Mouse (Mus musculus) hindlimb bud, embryonic 11.5 days (tissue): ENCODE data around the gene Zfp871.

Source experiments
- DNase-seq: peaks from one replicate; pipeline ENCODE4 v3.0.0-alpha.2; 2012; ENCODE audit warnings: low read depth, low spot score; ENCODE audit errors: extremely low spot score

Gene Zfp871

DNA sequence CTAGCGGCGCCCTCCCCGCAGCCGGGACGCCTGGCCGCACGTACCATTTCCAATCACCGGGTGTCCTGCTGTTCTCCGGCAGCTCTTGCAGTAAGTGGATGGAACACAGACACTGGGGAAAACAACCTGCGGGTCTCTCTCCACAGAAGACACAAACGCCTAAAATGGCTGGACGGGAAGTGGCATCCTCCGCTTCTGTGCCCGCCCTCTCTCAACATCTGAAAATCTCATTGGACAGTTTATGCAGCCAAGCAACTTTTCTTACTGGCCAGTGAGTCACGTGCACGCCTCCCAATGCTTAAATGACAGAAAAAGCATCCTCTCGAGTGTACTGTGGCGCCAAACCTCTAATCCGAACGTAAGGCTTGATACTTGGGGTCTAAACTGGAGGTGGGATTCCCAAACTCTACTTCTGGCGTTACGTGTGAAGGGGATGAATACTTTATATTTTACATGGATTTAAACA, at the start of gene Zfp871:
Zfp871 (minus strand) TSS at position 194 of the 466 bp plus-strand sequence.
- DNase-seq: peak; percentile 82

DNA sequence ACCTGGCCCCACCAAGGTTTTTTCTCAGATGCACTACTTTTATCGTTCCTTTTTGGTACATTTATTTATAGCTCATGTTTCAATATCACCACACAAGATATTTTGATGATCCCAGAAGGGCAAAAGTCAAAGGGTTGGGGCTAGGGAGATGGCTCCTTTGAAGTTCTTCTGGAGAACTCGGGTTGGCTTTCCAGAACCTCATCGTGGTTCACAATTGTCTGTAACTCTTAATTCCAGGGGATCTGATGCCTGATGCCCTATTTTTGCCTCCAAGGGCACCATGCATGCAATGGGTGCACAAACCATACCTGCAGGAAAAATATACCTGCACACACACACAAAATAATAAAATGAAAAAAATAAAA, 42.3 kb upstream of the Zfp871 start:
- no peak for DNase-seq

DNA sequence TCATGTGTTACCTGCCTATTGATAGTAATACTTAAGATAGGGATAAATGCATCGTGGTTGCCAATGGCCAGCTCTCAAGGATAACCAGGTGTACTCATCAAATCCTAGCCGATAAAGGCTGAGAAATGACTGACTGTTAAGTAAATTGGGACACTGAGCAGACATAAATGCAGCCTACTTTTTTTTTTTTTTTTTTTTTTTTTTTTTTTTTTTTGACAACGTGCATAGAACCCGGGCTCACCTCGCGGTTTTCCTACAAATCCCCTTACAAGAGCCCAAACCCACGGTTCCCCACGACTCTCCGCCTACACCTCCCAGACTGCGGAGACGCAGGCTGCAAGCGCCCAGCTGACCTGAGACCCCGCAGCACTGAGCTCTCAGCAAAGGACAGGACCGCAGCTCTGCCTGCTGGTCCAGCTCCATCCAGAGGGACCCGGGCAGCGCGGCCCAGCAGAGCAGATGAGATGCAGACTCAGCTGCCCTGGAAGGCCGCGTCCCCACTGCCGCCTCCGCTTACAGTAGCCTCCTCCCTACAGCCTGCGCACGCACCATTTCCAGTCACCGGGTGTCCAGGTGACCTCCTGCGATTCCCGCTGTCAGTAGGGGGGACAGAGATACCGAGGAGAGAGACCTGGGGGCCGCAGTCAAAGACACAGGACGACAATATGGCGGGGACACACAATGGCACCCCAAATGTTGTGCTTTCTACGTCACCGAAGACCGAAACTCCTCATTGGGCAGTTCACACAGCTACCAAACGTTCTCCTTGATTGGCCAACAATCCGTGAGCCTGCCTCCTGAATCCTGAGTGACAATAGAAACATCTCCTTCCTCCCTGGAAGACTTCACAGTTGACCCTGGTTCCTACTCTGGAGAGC, 41.7 kb upstream of the Zfp871 start, which contains the start of gene Zfp799:
Zfp799 (minus strand) TSS at position 722 of the 878 bp plus-strand sequence.
- peak; percentile 70 for DNase-seq

DNA sequence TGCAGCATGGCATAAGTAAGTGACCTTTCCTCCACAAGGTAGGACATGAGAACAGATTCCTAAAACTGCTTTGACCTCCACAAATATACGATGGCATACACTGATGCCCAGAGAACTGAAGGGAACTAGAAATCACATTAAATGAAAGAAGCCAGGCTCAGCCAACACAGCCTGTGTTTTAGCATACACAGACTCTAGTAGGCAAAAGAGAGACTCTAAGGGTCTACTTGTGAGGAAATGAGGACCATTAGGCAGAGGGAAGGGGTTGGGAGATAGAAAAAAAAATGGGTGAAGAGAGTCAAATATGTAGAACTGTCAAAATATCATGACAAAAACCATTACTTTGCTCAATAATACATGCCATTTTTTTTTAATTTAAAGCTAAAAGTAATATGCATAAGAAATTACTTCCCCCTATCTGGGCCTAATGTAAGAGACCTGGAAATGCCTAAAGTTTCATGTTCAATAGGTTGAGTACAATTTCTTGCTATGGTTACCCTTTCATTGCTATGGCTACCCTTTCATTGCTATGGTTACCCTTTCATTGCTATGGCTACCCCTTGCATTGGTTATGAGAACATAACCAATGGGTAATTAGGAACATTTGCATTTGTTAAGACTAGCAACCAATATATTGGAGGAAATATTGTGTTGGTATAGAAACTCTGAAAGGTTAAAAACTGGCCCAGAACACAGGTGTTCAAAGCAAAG, 28.1 kb upstream of the Zfp871 start:
- no peak for DNase-seq

DNA sequence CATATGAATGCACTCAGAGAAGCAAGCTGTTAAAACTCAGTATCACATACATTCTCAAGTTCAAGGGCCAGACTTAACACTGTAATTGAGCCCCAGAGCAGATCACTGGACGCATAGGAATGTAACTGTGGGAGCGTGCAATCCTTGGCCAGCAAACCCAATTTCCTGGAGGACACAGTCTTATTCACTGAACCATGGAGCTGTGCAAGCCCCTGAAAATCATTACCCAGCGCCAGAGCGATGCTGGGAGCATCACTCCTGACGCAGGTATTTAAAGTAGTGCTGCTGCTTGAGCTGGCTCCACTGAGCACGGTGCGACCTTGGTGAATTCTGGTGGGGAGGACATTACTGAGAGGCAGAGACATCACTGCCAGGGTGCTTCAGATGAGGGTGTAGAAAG, 26.0 kb upstream of the Zfp871 start:
- no peak for DNase-seq

DNA sequence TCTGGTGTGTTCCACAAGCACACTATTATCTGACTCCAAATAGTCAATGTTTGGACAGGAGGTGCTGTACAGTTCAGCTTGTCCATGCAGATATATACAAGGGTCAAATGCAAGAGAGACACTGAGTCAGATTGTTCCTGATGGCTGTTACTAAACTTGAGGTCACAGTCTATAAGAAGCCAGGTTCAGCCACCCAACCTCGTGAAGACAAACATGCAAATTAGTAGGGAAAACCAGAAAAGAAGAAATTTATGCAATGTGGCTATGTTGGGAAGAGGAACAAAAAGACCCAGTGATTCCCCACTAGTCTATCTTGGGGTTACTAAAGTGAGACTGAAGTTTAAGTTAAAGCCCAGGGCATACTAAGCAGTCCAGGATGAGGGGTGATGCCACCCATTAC, 22.6 kb upstream of the Zfp871 start:
- DNase-seq: no peak

DNA sequence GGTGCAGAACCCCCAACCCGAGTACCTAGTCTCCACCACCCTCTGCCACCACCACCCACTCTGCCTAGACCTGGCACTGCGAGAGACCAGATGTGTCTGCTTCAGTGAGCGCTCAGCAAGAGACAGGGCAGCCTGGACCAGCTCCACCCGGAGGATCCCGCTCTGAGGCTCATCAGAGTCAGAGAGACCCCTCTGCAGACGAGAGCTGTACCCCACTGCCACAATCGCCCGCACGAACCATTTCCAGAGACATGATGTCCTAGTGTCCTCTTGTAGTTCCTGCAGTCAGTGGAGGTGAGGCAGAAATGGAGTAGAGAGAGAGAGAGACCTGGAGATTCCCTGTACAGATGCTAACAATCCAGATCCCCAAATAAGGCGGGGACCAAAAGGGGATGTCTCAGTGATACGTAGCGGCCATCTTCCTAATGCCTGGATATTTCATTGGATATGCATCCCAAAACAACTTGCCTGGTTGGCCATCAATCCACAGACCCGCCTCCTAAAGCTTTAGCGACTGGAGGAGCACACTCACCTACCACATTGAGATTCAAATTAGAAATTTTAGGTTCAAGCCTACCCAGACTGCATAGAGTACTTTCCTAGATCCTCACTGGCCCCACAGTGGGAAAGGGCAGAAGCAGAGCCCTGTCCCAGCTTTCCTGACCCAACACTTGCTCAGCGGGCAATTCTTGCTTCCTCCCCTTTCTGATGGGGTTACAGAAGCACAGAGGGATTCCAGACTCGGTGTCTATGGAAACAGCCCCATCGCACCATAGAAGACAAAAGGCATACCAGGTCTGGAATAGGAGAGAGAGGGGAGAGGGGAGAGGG, 21.7 kb upstream of the Zfp871 start, which contains the start of gene Zfp811:
Zfp811 (minus strand) TSS at position 388 of the 831 bp plus-strand sequence.
- peak; percentile 44 for DNase-seq

DNA sequence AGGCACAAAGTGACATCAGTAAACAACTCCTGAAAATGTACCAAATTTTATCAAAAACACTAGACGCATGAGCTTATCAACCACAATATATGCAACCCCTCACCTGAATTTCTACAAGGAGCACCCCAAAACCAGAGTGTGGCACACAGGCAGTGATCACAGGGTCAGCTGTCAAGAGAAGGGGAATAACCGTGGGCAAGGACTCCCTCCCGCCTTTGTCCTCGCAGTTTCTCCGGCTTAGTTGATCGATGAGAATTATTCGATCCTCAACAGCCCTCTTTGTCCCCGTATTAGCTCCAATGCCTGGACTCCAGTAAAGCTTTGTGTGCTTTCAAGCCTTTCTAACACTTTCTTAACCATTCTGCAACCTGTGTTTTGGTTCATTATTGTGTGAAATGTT, 20.8 kb upstream of the Zfp871 start:
- DNase-seq: no peak

DNA sequence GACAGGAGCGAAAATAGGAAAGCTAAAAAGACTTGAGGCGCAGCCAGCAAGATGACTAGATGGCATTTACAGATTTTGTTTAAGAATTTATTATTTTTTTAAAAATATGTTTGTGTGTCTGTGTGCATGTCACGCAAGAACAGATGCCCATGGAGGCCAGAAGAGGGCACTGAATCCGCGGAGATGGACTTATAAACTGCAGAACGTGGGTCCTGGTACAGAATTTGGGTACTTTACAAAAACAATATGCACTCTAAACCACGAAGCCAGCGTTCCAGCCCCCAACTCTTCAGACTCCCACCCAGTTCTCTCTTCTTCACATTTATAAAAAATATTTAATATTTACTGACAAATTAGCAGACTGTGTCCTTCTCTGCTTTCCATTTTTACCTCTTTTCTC, 1.2 kb upstream of the Zfp871 start:
- DNase-seq: no peak

DNA sequence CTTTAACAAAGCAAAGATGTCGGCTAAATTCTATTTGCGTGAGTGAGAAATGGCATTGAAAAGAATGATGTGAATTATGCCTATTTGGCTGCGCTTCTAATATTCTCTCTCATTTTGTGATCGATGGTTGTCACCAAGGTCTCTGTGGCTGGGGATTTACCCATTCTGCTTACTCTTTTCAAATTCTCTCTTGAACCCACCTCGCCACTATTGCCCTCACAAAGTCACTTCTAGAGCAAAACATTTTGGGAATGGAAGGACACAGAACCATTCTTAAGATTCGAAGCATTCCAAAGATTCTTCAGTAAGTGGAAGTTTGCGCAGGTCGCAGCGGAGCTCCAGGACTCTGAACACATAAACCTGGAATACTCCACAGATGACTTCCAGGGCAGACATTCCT, 489 bp upstream of the Zfp871 start:
- peak; percentile 28 for DNase-seq

DNA sequence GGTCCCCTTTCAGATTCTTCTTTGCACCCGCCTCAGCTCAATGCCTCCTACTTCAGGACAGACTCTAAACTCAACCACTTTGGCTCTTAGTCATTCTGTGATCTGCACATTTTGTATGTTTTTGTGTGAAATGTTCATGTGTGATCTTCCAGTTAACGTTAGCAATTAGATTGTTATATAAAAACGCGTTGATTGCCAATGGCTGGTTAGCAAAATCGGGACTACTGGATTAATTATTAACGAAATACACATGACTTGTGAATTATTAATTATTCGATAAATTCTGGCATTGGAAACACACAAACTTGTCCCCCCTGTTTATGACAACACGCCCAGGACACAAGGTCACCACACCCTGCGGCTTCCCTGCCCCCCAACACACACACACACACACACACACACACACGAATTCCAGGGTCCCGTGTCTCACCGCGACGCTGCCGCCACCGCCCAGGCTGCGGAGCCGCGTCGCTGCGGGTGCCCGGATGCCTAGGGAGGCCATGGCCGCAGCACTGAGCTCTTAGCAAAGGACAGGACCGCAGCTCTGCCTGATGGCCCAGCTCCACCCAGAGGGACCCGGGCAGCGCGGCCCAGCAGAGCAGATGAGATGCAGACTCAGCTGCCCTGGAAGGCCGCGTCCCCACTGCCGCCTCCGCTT, 522 bp downstream of the Zfp871 start:
- no peak for DNase-seq

DNA sequence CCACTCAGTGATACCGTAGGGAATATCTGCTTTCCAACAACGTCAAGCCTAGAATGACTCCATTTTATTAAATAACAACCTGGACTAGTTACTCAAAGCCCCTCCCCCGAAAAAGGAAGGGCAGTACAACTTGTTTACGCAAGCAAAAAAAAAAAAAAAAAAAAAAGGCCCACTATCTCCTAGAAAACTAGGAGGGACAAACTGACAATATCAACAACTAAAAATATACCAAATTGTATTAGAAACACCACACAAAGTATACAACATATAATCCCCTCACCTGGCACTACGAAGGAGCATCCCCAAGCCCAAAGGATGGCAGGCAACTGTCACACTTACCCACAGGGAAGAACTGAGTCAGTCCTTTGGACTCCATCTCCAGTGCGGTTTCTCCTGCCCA, 1.1 kb downstream of the Zfp871 start:
- no peak for DNase-seq

DNA sequence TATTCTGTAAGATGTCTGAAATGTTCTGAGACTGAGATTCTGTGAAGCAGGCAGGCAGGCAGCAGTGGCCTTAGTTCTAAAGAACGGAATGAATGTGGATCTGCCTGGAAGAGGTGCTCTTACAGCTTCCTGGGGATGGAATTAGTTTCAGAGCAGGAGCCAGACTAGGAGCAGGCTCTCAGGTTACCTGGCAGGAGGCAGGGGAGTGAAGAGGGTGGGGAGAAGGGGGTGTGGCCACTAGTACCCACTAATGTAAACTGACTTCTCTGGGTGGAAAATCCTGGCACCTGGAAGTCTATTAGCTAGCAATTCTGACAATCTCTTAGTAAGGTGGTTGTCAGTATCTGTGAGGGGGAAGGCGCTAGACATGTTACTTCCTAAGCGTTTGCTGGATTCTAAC, 2.4 kb downstream of the Zfp871 start:
- DNase-seq: no peak

DNA sequence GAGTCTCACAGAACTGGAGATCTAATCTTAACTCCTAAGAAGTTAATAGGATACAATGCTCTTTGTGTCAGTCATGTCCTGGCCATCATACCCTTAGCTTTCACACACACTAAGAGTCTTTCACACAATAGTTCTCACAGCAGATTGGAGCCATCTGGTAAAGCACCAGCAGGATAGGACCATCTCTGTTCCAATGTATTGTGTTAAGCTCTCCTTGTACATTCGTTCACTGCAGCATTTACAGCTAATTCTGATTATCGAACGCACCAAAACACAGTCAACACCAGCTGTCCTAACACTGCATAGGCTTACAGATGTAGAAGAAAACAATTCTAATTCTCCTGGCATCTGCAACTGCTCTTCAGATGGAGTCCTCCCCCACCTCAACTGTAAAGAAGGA, 10.5 kb downstream of the Zfp871 start:
- no peak for DNase-seq

DNA sequence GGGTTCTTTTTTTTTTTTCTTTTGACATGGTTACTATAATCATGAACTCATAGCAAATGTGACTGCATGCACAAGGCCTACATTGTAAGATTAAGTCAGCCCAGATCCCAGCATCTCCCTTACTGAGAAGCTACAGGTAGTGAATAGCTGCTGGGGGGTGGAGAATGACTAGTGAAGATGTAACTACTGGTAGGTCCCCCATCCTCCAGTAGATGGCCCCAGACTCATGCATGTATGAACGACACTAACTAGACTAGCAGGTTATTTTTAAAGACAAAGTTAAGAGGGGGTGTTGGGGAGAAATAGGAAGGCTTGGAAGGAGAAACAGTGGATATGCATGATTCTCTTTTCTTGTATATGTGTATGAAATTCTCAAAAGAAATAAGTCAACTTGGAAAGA, 16.9 kb downstream of the Zfp871 start:
- DNase-seq: no peak

DNA sequence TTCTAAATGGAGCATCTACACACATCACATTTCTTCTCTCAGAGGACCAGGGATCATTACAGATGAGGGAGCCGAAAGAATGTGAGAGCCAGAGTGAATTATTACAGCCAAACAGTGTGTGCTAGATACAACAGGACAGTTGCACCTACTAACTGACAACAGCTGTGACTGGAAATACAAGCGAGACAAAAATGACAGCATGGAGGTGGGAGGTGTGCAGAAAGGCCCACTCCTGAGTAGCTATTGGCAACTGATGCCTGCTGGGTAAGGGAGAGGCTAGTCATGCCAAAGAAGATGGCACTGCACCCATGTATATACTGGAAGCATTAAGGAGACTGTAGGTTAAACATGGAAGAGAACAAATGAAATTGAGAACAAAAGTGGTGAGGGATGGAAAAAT, 21.7 kb downstream of the Zfp871 start:
- DNase-seq: no peak

DNA sequence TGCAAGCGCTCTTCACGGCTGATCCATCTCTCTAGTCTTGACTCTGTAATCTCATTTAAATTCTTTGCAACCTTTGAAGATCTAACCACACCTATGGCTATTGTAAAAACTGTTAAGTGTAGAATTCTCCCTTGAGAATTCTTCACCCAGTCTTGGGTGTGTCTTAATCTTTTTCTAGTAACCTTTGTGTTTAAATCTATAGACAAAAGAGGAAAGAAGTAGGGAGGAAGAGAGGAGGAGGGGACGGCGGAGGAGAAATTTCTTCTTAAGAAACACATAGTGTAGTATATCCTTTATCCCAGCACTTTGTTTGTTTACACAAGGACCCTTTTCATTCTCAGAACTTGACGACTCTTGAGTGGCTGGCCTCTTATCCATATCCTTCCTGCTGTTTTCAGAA, 30.8 kb downstream of the Zfp871 start:
- DNase-seq: no peak

DNA sequence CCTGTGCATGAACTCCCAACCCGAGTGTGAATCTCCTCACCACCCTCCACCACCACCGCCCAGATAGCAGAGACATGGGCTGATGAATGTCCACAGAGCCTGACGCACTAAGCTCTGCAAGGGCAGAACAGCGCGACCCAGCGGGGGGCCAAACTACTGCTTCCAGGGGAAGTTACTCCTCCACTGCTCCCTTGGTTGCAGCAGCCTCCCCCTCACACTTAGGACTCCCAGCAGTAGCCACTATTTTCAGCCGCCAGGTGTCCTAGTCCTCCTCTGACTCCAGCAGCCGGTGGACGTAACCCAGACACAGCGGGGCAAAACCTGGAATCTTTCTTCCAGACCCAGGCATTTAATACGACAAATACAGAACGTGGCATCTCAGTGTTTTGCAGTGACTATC, 34.5 kb downstream of the Zfp871 start:
- DNase-seq: no peak

DNA sequence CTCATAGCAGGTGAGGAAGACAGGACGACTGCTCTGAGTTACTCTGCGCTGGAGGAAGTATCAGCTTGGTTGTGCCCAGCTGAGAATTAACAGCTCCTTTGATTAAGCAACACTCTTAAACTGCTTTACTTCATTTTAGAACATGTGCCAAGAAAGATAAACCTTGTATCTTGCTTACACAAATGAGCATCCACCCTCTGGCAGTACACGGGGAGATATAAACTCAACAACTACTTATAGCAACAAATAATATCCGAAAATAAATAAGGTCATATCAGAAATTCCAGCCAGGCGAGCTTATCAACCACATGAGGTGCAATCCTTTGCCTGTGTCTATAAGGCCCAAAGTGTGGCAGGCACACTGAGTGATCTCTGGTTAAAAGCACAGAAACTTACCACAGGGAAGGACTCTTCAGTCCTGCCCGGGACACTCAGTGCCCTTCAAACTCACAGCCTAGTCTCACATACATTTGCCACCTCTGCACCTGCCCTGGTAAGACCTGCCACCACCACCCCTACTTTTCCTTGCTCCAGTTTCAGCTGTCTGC, 35.2 kb downstream of the Zfp871 start:
- DNase-seq: no peak

DNA sequence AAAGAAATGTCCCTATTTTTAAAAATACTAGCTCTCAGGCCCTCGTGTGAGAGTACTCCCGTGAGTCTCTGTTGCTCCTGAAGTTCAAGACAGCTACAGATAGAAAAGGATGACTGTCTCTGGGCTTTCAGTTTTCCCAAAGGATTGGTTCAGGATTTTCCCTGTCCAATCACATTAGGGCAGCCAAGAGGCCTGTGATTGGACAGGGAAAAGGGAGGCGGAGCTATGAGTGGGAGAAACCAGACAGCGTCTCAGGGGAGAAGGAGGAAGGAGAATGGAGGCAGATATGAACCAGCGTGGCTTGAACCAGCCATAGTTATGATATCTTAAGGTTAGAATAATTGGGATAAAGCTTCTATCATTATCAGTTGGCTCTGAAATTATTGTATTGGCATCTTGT, 37.5 kb downstream of the Zfp871 start:
- no peak for DNase-seq
